Mouse (Mus musculus): ENCODE results near the gene Bglap3. TPM values are rescaled to one million over a fixed set of nuclear protein-coding genes. Genes with fewer than 3 reads are reported as not detected.
"Not testable (repeated sequence)": the region's sequence is repeated elsewhere in the genome, so short reads cannot be mapped to it uniquely, and the experiment has no call there.

Gene Bglap3
- total and polyA plus RNA-seq, 3 experiments: not detected

- H3K9me3 ChIP-seq (replicated peaks; ENCODE audit: insufficient read depth, low read length); H3K36me3 ChIP-seq (ENCODE audit: control insufficient read depth in 1 of 2, insufficient read depth in 2 of 2, low read length in 2 of 2); H3K27ac ChIP-seq (ENCODE audit: control insufficient read depth, low read depth, low read length); H3K4me1 ChIP-seq (ENCODE audit: control insufficient read depth in 1 of 2, insufficient read depth in 2 of 2, low read length in 2 of 2); H3K27me3 ChIP-seq (ENCODE audit: control insufficient read depth in 1 of 2, insufficient read depth in 2 of 2, low read length in 2 of 2); H3K79me2 ChIP-seq (ENCODE audit: control insufficient read depth, insufficient read depth, low read length, poor library complexity): not testable (repeated sequence)
- peak; percentile 75 for DNase-seq (ENCODE audit: low read depth, low spot score)
- peak overlapping the region; percentile 47; the same call in 1 of the 2 replicates for H3K9ac ChIP-seq (ENCODE audit: control insufficient read depth, low read depth, low read length, poor library complexity, severe bottlenecking)
- peak overlapping the region; percentile 25 to 31; a peak in 3 of 4 replicates for H3K4me3 ChIP-seq (ENCODE audit: control insufficient read depth in 1 of 2, insufficient read depth in 1 of 2, low read depth in 2 of 2, low read length in 2 of 2)
- TF ChIP-seq TBP (IDR thresholded peaks at IDR 0.05; ENCODE audit: low read depth, low read length) (peak; percentile 83), POLR2A (IDR thresholded peaks at IDR 0.05; ENCODE audit: control insufficient read depth in 1 of 2, insufficient read depth in 1 of 2, low read depth in 1 of 2, low read length in 2 of 2, poor library complexity in 1 of 2) (peak in 1 of 2 experiments; percentile 55; a peak in 1 of 4 replicates), ZMIZ1 (IDR thresholded peaks at IDR 0.05; ENCODE audit: low read depth, low read length) (peak; percentile 70; the same call in 1 of the 2 replicates)
These were observed 3.4 kb upstream of the Bglap3 start for GRCm38 (mm10) chr3:88375750-88376626.

- H3K27me3 ChIP-seq (ENCODE audit: control insufficient read depth in 1 of 2, insufficient read depth in 2 of 2, low read length in 2 of 2); H3K9ac ChIP-seq (ENCODE audit: control insufficient read depth, low read depth, low read length, poor library complexity, severe bottlenecking); H3K27ac ChIP-seq (ENCODE audit: control insufficient read depth, low read depth, low read length); DNase-seq (ENCODE audit: low read depth, low spot score); H3K4me3 ChIP-seq (ENCODE audit: control insufficient read depth in 1 of 2, insufficient read depth in 1 of 2, low read depth in 2 of 2, low read length in 2 of 2); H3K4me1 ChIP-seq (ENCODE audit: control insufficient read depth in 1 of 2, insufficient read depth in 2 of 2, low read length in 2 of 2); H3K9me3 ChIP-seq (replicated peaks; ENCODE audit: insufficient read depth, low read length); H3K36me3 ChIP-seq (ENCODE audit: control insufficient read depth in 1 of 2, insufficient read depth in 2 of 2, low read length in 2 of 2); H3K79me2 ChIP-seq (ENCODE audit: control insufficient read depth, insufficient read depth, low read length, poor library complexity): not testable (repeated sequence)
These were observed 4.0 kb downstream of the Bglap3 start for GRCm38 (mm10) chr3:88368511-88368910.

GRCm38 (mm10) chr3:88367517-88367916, 5.0 kb downstream of the Bglap3 start:
- not testable (repeated sequence) for H3K36me3 ChIP-seq (ENCODE audit: control insufficient read depth in 1 of 2, insufficient read depth in 2 of 2, low read length in 2 of 2); H3K4me3 ChIP-seq (ENCODE audit: control insufficient read depth in 1 of 2, insufficient read depth in 1 of 2, low read depth in 2 of 2, low read length in 2 of 2); H3K79me2 ChIP-seq (ENCODE audit: control insufficient read depth, insufficient read depth, low read length, poor library complexity); H3K9me3 ChIP-seq (replicated peaks; ENCODE audit: insufficient read depth, low read length); H3K9ac ChIP-seq (ENCODE audit: control insufficient read depth, low read depth, low read length, poor library complexity, severe bottlenecking); H3K27ac ChIP-seq (ENCODE audit: control insufficient read depth, low read depth, low read length); H3K27me3 ChIP-seq (ENCODE audit: control insufficient read depth in 1 of 2, insufficient read depth in 2 of 2, low read length in 2 of 2); DNase-seq (ENCODE audit: low read depth, low spot score); H3K4me1 ChIP-seq (ENCODE audit: control insufficient read depth in 1 of 2, insufficient read depth in 2 of 2, low read length in 2 of 2)

GRCm38 (mm10) chr3:88366830-88367428, 5.6 kb downstream of the Bglap3 start:
- not testable (repeated sequence) for H3K4me3 ChIP-seq (ENCODE audit: control insufficient read depth in 1 of 2, insufficient read depth in 1 of 2, low read depth in 2 of 2, low read length in 2 of 2); H3K79me2 ChIP-seq (ENCODE audit: control insufficient read depth, insufficient read depth, low read length, poor library complexity); H3K36me3 ChIP-seq (ENCODE audit: control insufficient read depth in 1 of 2, insufficient read depth in 2 of 2, low read length in 2 of 2); H3K4me1 ChIP-seq (ENCODE audit: control insufficient read depth in 1 of 2, insufficient read depth in 2 of 2, low read length in 2 of 2); DNase-seq (ENCODE audit: low read depth, low spot score); H3K27ac ChIP-seq (ENCODE audit: control insufficient read depth, low read depth, low read length); H3K9me3 ChIP-seq (replicated peaks; ENCODE audit: insufficient read depth, low read length); H3K27me3 ChIP-seq (ENCODE audit: control insufficient read depth in 1 of 2, insufficient read depth in 2 of 2, low read length in 2 of 2); H3K9ac ChIP-seq (ENCODE audit: control insufficient read depth, low read depth, low read length, poor library complexity, severe bottlenecking)
